Mouse (Mus musculus): Measurements from ENCODE around the gene Lamp1. TPM values are rescaled to one million over a fixed set of nuclear protein-coding genes. Genes with fewer than 3 reads are reported as not detected.

Gene Lamp1
- total RNA-seq, 2 experiments from 2014 or later, result 251 to 255 TPM

DNA sequence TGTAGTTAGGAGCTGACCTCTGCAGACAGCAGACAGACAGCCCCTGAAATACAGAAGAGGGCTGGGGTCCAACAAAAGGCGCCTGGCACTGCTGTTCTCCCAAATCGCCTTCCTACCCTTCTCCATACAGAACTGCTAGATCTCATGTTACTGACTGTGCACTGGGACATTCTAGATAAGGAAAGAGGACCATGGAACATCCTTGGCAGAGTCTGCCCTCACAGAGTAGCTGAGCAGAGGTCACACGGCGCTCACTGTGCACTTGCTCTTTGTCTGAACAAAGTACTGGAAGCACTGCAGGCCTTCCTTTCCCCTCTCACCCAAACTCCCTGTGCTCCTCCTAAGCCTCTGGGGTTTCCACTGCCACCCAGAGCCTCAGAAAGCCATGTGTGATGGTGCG, 17.3 kb upstream of the Lamp1 start:
- Histone ChIP-seq H3K27ac (no peak overlapping the region), H3K4me3 (no peak overlapping the region)
- TF ChIP-seq CTCF (IDR thresholded peaks at IDR 0.05), result no peak
- intact Hi-C loops (cut with DNase I), result no loop called here
- no peak for DNase-seq (ENCODE audit: extremely low spot score in 1 of 2, low spot score in 2 of 2)

DNA sequence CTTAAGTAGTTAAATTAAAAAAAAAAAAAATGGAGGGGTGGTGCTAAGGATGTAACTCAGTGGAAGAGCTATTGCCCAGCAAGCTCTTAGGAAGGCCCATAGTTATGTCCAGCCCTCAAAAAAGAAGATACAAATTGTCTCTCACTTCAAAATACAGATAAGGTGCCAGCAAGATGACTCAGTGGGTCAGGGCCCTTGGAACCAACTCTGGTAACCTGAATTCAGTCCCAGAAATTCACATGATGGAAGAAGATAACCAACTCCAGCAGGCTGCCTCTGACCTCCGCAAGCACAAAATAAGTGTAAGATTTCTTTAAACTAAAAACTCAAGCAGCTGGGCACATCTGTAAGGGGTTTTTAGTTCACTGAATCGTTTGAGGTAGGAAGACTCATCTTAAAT, 10.5 kb upstream of the Lamp1 start:
- Histone ChIP-seq H3K4me3 (no peak overlapping the region), H3K27ac (no peak overlapping the region)
- TF ChIP-seq CTCF (IDR thresholded peaks at IDR 0.05), result no peak
- intact Hi-C loops (cut with DNase I), result loop anchor here (5.0 kb wide), 1 partner anchor 64 kb away; no protein-coding TSS in a partner anchor
- no peak for DNase-seq (ENCODE audit: extremely low spot score in 1 of 2, low spot score in 2 of 2)

DNA sequence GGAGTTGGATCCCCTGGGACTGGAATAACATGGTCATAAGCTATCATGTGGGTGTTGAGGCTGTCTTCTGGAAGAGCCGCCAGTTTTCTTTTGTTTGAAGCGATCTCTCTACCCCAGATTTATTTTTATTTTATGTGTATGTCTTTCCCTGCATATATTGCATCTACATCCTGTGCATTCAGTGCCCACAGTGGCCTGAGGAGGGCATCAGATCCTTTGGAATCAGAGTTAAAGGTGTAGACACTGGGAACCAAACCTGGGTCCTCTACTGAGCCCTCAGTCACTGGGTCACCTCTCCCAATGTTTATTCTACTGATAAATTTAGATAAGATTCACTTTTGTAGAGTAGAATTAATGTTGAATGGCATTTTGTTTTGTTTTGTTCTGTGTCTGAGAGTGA, 9.7 kb upstream of the Lamp1 start:
- DNase-seq (ENCODE audit: extremely low spot score in 1 of 2, low spot score in 2 of 2), result no peak
- peak; percentile 31 for TF ChIP-seq CTCF (IDR thresholded peaks at IDR 0.05)
- Histone ChIP-seq H3K4me3 (no peak overlapping the region), H3K27ac (no peak overlapping the region; the same call in 1 of the 2 replicates)
- intact Hi-C loops (cut with DNase I), result loop anchor here (5.0 kb wide), 1 partner anchor 63 kb away; no protein-coding TSS in a partner anchor

DNA sequence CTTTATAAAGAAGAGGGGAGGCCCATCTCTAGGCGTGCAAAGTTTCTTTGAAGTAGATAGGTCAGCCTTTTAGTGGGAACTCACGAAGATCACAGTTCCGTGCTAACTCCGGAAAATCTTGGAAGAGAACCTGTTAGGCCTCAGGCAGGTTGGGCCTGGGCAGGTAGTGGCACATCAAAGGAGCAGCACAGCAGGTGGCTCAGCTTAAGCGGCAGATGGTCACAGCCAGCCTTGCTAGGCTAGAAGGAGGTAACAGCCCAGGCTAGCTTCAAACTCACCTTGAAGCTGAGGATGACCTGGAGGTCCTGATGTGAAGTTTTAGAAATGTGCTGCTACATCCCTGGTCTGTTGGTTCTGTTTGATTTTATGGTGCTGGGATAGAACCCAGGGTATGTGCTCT, 9.1 kb upstream of the Lamp1 start:
- intact Hi-C loops (cut with DNase I), result loop anchor here (5.0 kb wide), 1 partner anchor 62 kb away; no protein-coding TSS in a partner anchor

DNA sequence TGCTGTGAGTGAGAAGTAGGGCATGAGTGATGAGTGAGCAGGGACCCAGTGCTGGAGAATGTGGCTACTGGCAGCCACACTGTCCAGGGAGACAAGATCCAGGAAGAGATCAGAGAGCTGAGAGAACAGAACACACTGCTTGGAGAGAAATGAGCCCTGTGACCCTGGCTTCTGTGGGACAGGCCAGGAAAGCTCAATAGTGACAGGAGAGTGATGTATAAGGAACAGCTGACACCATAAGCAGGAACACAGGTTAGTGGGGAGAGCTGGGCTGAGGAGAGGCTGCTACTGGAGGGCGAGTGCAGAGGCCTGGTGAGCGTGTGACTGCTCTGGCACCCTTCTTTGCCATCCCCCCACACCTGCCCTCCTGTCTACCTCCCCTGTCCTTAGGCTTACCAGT, 8.0 kb upstream of the Lamp1 start:
- DNase-seq (ENCODE audit: extremely low spot score in 1 of 2, low spot score in 2 of 2), result no peak
- Histone ChIP-seq H3K27ac (no peak overlapping the region), H3K4me3 (no peak overlapping the region)
- intact Hi-C loops (cut with DNase I), result no loop called here
- TF ChIP-seq CTCF (IDR thresholded peaks at IDR 0.05), result no peak

More for the DNA sequence above, 9.1 kb upstream of the Lamp1 start:
- DNase-seq (ENCODE audit: extremely low spot score in 1 of 2, low spot score in 2 of 2), result no peak
- no peak for TF ChIP-seq CTCF (IDR thresholded peaks at IDR 0.05)
- Histone ChIP-seq H3K27ac (no peak overlapping the region), H3K4me3 (no peak overlapping the region)

DNA sequence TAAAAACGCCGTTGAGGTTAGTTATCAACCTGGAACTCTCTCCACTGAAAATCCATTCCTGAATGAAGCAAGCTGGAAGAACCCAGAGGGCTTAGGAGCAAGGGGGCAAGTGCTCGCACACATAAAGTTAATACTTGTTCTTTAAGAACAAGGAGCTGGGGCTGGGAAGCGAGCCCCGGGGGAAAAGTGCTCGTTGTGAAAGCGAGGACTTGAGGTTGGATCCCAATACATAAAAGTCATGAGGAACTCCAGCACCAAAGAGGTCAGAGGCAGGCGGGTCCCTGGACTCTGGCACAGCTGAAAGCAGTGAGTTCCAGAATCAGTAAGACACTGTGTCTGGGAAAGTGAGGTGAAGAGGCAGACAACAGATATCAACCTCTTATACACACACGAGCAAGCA, 4.9 kb upstream of the Lamp1 start:
- Histone ChIP-seq H3K27ac (no peak overlapping the region), H3K4me3 (no peak overlapping the region)
- TF ChIP-seq CTCF (IDR thresholded peaks at IDR 0.05), result no peak
- no peak for DNase-seq (ENCODE audit: extremely low spot score in 1 of 2, low spot score in 2 of 2)
- intact Hi-C loops (cut with DNase I), result no loop called here

DNA sequence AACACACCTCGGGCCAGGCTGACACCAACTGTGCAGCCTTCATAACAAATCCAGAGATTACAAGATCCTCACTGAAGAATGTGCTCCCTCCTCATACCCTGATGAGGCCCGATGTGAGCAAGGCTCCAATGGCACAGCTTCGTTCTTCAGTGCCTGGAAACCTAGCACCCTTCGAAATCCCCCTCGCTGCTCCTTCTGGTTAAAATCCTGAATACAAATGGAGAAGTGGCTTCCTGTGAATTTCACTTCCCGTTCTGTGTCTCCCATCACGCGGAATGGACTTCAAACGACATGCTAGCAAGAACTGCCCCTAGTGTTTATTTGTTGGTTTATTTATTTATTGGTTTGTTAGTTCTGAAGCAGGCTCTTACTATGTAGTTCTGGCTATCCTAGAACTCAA, 3.6 kb upstream of the Lamp1 start:
- no peak for TF ChIP-seq CTCF (IDR thresholded peaks at IDR 0.05)
- Histone ChIP-seq H3K27ac (peak overlapping the region; percentile 24), H3K4me3 (no peak overlapping the region)
- intact Hi-C loops (cut with DNase I), result loop anchor here (5.0 kb wide), 1 partner anchor 97 kb away; the partner anchor contains the start of gene Adprhl1
- DNase-seq (ENCODE audit: extremely low spot score in 1 of 2, low spot score in 2 of 2), result no peak

DNA sequence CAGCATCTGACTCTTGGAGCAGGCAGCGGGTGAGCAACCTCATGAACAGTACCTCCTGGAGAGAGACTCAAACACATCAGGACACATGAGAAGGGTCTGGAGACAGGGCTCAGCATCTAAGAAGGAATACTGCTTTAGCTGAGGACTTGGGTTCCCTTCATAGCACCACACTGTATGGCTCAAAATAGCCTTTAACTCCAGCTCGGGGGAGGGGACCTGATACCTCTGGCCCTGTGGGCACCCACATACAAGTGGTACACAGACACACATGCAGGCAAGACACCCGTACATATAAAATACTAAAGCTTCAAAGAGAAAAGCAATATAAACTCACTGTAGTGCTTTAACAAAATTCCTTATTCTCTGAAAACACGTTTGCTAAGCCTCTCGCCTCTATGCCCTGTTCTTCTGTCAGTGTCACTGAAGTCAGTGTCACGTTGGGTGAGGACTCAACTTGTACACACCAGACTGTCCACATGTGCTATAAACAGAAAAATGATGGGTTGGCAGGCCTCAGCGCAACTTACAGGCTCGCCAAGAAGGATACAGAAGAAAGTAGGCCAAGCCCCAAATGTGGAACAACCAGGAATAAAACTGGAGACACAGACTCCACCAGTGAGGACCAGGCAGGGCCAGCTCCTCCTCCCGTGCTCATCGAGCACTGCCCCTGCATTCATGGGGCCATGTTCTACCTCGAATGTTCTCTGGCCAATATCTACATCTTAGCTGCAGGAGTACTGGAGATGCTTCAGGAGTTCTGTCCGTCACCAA, 2.4 kb upstream of the Lamp1 start:
- no peak overlapping the region for H3K4me3 ChIP-seq
- peak overlapping the region; percentile 77 for H3K27ac ChIP-seq
- TF ChIP-seq CTCF (IDR thresholded peaks at IDR 0.05), result no peak
- DNase-seq (ENCODE audit: extremely low spot score in 1 of 2, low spot score in 2 of 2), result no peak
- intact Hi-C loops (cut with DNase I), result loop anchor here (5.0 kb wide), 1 partner anchor 96 kb away; the partner anchor contains the start of gene Adprhl1

DNA sequence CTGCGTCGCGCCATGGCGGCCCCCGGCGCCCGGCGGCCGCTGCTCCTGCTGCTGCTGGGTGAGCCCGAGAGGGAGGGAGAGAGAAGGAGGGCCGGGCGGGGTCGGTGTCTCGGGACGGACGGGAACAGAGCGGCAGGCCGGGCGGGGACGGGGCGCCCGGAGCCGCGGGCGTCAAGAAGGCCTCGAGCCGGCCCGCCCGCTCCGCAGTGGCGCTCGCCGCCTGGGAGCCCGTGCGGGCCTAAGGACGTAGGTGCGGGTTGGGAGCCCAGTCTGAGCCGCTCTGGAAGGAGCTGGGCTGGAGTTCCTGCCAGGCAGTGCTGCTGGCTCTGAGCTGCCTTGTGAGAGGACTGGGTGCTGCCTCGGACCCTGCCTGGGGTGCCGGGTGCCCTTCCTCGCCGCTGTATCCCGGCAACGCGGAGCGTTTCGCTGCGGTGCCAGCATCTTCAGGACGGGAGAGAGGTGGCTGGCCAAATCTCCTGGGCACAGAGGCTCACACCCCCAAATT, 468 bp downstream of the Lamp1 start:
- DNase-seq (ENCODE audit: extremely low spot score in 1 of 2, low spot score in 2 of 2), result no peak
- TF ChIP-seq CTCF (IDR thresholded peaks at IDR 0.05), result no peak
- intact Hi-C loops (cut with DNase I), result loop anchor here (5.0 kb wide), 1 partner anchor 93 kb away; the partner anchor contains the start of gene Adprhl1
- Histone ChIP-seq H3K27ac (peak overlapping the region; percentile 85), H3K4me3 (peak overlapping the region; percentile 67)

DNA sequence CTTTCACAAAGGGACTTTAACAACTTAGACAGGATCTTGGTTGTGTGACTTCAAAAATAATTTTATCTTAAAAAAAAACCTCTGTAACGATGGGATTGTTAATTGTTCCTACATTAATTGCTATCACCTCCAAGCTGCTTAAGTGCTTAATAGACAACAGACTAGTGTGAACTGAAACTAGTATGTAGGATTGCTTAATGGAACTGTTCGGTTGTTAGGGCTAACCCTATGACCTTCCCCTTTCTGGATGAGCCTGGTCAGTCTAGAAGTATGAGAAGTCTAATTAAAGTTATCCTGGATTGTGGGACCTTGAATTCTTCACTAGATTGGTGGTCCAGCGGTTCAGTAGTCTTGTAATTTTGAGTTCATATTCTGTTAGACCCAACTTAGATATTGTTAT, 1.7 kb downstream of the Lamp1 start:
- TF ChIP-seq CTCF (IDR thresholded peaks at IDR 0.05), result no peak
- no peak overlapping the region for H3K27ac ChIP-seq
- peak overlapping the region; percentile 67 for H3K4me3 ChIP-seq
- DNase-seq (ENCODE audit: extremely low spot score in 1 of 2, low spot score in 2 of 2), result no peak
- intact Hi-C loops (cut with DNase I), result no loop called here

DNA sequence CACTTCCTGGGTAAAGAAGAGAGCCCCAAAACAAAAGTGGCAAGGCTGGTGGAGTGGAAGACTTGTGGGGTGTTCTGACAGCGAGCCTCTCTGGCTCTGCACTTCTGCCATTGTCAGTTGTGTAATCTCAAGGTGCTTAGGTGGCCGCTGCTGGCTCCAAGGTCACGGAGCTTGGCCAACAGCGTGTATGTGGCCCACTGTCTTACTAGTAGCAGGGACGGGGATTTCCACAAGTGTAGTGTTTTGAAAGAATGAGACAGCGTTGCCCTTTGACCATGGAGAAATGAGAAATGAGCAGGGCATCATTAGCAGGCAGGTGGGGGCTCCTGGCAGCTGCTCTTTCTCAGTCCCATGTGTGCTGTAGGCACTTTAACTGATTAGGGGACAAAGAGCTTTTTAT, 3.1 kb downstream of the Lamp1 start:
- intact Hi-C loops (cut with DNase I), result no loop called here
- Histone ChIP-seq H3K4me3 (no peak overlapping the region), H3K27ac (no peak overlapping the region)
- no peak for TF ChIP-seq CTCF (IDR thresholded peaks at IDR 0.05)
- DNase-seq (ENCODE audit: extremely low spot score in 1 of 2, low spot score in 2 of 2), result no peak

DNA sequence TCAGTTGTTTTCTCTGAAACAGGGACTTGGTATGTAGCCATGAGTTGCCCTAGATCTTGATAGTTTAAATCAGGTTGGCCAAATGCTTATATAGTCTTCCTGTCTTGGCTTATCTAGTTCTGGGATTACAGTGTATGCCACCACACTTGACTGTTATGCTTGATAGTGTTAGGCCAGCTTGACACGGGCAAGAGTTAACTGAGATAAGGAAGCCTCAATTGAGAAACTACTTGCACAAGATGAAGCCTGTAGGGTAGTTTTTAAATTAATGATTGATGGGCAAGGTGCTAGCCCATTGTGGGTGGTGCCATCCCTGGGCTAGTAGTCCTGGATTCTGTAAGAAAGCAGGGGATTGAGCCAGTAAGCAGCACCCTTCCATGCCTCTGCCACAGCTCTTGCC, 4.6 kb downstream of the Lamp1 start:
- no peak for TF ChIP-seq CTCF (IDR thresholded peaks at IDR 0.05)
- intact Hi-C loops (cut with DNase I), result no loop called here
- no peak overlapping the region for H3K4me3 ChIP-seq
- DNase-seq (ENCODE audit: extremely low spot score in 1 of 2, low spot score in 2 of 2), result no peak
- H3K27ac ChIP-seq, result no peak overlapping the region

DNA sequence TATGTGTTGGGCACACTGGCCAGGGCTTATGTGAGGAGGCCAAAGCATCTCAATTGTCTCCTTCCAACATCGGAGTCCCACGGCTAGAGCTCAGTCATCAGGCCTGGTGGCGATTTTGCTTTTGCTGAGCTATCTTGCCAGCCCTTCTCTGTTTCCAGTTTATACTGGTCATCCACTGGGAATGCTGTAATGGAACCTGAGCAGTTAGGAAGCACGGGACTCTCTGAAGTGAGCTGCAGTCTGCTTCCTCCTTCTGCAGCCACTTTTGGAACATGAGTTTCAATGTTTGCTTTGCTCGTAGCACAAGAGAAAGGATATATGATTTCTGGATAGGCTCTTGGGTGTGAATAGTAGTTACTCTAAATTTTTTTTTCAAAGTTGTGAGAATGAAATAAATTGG, 5.4 kb downstream of the Lamp1 start:
- DNase-seq (ENCODE audit: extremely low spot score in 1 of 2, low spot score in 2 of 2), result no peak
- intact Hi-C loops (cut with DNase I), result no loop called here
- Histone ChIP-seq H3K27ac (no peak overlapping the region), H3K4me3 (no peak overlapping the region)
- TF ChIP-seq CTCF (IDR thresholded peaks at IDR 0.05), result no peak

Data from left cerebral cortex, adult 2 months (tissue).